Comparison of ENCODE assay signal across 8 mouse cellular contexts in genomic region chr10:125390011-125390410, GRCm38 (mm10). TPM values are rescaled to one million over a fixed set of nuclear protein-coding genes. Genes with fewer than 3 reads are reported as not detected.
A peak's percentile ranks its signal among the peaks of the same experiment; 100 is the strongest.
DNase-seq lines count a peak whose midpoint lies in the region; ATAC-seq lines count a peak whose summit lies in the region.

No protein-coding gene starts in this region.

- peak overlapping the region; percentile 33 for H3K27ac ChIP-seq in liver, embryonic 16.5 days (ENCODE audit: low read length)
- peak overlapping the region; percentile 75; the same call in 1 of the 2 replicates for H3K27ac ChIP-seq in stomach, embryonic 16.5 days (ENCODE audit: low read length)

- no peaks in the 10 kb centered on the region for H3K27me3 ChIP-seq in liver, embryonic 16.5 days (ENCODE audit: control insufficient read depth, insufficient read depth, low read depth, low read length)
- H3K27me3 ChIP-seq in stomach, embryonic 16.5 days (ENCODE audit: control insufficient read depth, insufficient read depth, low read length): no peaks in the 10 kb centered on the region

- no peak overlapping the region for H3K9ac ChIP-seq in liver, embryonic 16.5 days (ENCODE audit: low read depth, low read length)
- no peak overlapping the region for H3K9ac ChIP-seq in stomach, embryonic 16.5 days (ENCODE audit: low read length)

- ATAC-seq in hematopoietic stem cell, adult 5-6 weeks (replicated peaks in 1 of 2; ENCODE audit: insufficient read depth in 1 of 2, low FRiP score in 2 of 2, low TSS enrichment in 1 of 2, low read depth in 1 of 2, poor library complexity in 2 of 2, severe bottlenecking in 2 of 2): peak; percentile 65 to 72
- no peak for ATAC-seq in liver, embryonic 16.5 days (ENCODE audit: low read depth)
- no peak for ATAC-seq in stomach, embryonic 16.5 days (ENCODE audit: insufficient read depth, low FRiP score)
- ATAC-seq in frontal cortex, adult (ENCODE audit: low TSS enrichment): no peak

- no peaks in the 10 kb centered on the region for H3K36me3 ChIP-seq in liver, embryonic 16.5 days (ENCODE audit: control insufficient read depth, insufficient read depth)
- H3K36me3 ChIP-seq in stomach, embryonic 16.5 days (ENCODE audit: control insufficient read depth, insufficient read depth, low read length): no peaks in the 10 kb centered on the region

- H3K4me1 ChIP-seq in liver, embryonic 16.5 days (ENCODE audit: control insufficient read depth, low read depth, low read length): no peaks in the 10 kb centered on the region
- H3K4me1 ChIP-seq in stomach, embryonic 16.5 days (ENCODE audit: control insufficient read depth, insufficient read depth, low read length): peaks cover 7% of the 10 kb centered on the region; the same call in 1 of the 2 replicates

- peak overlapping the region; percentile 70; the same call in 1 of the 2 replicates for H3K4me2 ChIP-seq in liver, embryonic 16.5 days (ENCODE audit: low read depth, low read length)
- peak overlapping the region; percentile 83; the same call in 1 of the 2 replicates for H3K4me2 ChIP-seq in stomach, embryonic 16.5 days (ENCODE audit: low read depth, low read length)

- WGBS in liver, embryonic 16.5 days (ENCODE audit: insufficient replicate concordance): 40% methylated on average over 6 of the region's 6 CpGs
- 66% methylated on average over 6 of the region's 6 CpGs for WGBS in stomach, embryonic 16.5 days

- peak; percentile 29 to 58 for DNase-seq in spleen, postnatal 36 days (ENCODE audit: low spot score in 2 of 2)
- DNase-seq in spleen, adult 18-20 months: no peak
- no peak for DNase-seq in cerebellum, adult 9-11 months
- DNase-seq in kidney, postnatal 36 days: no peak

- H3K4me3 ChIP-seq in liver, embryonic 16.5 days (ENCODE audit: low read depth, low read length): no peak overlapping the region
- peak overlapping the region; percentile 77 for H3K4me3 ChIP-seq in stomach, embryonic 16.5 days (replicated peaks; ENCODE audit: low read length)

- H3K9me3 ChIP-seq in liver, embryonic 16.5 days (replicated peaks; ENCODE audit: control insufficient read depth, low read length): no peaks in the 10 kb centered on the region
- H3K9me3 ChIP-seq in stomach, embryonic 16.5 days (replicated peaks; ENCODE audit: control insufficient read depth, low read length): no peaks in the 10 kb centered on the region

RNA-seq across cellular contexts. Expression of gene Slc16a7, which starts 0.7 kb away (rescaled TPM):
- total RNA-seq in hematopoietic stem cell, adult 5-6 weeks (2017): 9.0 and 14.1 TPM in 2 replicates
- 13.0 and 13.4 TPM in 2 replicates for polyA plus RNA-seq in liver, embryonic 16.5 days (2015; fragmentation: Nextera tagmentation; extraction: Ambion mirVana)
- polyA plus RNA-seq in stomach, embryonic 16.5 days (2015; fragmentation: Nextera tagmentation; extraction: Ambion mirVana): 10.1 and 10.2 TPM in 2 replicates

Comparison
In these comparisons a context has a peak if more than half of its experiments do, and no peak if none do; other contexts are left out.
1. DNase-seq: peak in spleen, postnatal 36 days (2 of 2); none in spleen, adult 18-20 months (0 of 2), cerebellum, adult 9-11 months (single experiment) and kidney, postnatal 36 days (0 of 2).
2. ATAC-seq: peak in hematopoietic stem cell, adult 5-6 weeks (2 of 2); none in liver, embryonic 16.5 days (single experiment), stomach, embryonic 16.5 days (single experiment) and frontal cortex, adult (single experiment).